In genomic region chr9:43233515-43233914, GRCm38 (mm10) we compare ENCODE assay signal across 24 mouse cellular contexts. TPM values are rescaled to one million over a fixed set of nuclear protein-coding genes. Genes with fewer than 3 reads are reported as not detected.
DNase-seq lines count a peak whose midpoint lies in the region; ATAC-seq and TF ChIP-seq lines count a peak whose summit lies in the region.
"Had no signal": no experiment of that assay in that cellular context is flagged by ENCODE, and none has a peak within 500 bp of the region (broad histone marks: within the 10 kb centered on the region; RNA-seq: fewer than 3 reads in every experiment).

No protein-coding gene starts in this region.

- no peak for TF ChIP-seq CTCF in stomach, postnatal 0 days (IDR thresholded peaks at IDR 0.05; ENCODE audit: low read depth)

- H3K4me1 ChIP-seq in heart, embryonic 10.5 days, result peaks cover 92% of the 10 kb centered on the region
- peaks cover 82% of the 10 kb centered on the region for H3K4me1 ChIP-seq in lung, embryonic 15.5 days
- peaks cover 98% of the 10 kb centered on the region for H3K4me1 ChIP-seq in liver, embryonic 13.5 days (replicated peaks)
- H3K4me1 ChIP-seq in stomach, postnatal 0 days (replicated peaks; ENCODE audit: control insufficient read depth, insufficient read depth), result peaks cover 23% of the 10 kb centered on the region

- no peaks in the 10 kb centered on the region for H3K27me3 ChIP-seq in heart, embryonic 10.5 days (ENCODE audit: insufficient read depth, poor library complexity, severe bottlenecking)
- H3K27me3 ChIP-seq in lung, embryonic 15.5 days, result no peaks in the 10 kb centered on the region
- no peaks in the 10 kb centered on the region for H3K27me3 ChIP-seq in liver, embryonic 13.5 days
- no peaks in the 10 kb centered on the region for H3K27me3 ChIP-seq in stomach, postnatal 0 days (ENCODE audit: control insufficient read depth, insufficient read depth, low read length)
- H3K27me3 ChIP-seq: embryonic facial prominence, embryonic 13.5 days; limb, embryonic 12.5 days; Patski had no signal

- no peak overlapping the region for H3K4me3 ChIP-seq in heart, embryonic 10.5 days
- no peak overlapping the region for H3K4me3 ChIP-seq in lung, embryonic 15.5 days
- H3K4me3 ChIP-seq in liver, embryonic 13.5 days (replicated peaks), result no peak overlapping the region; the same call in 1 of the 2 replicates
- H3K4me3 ChIP-seq in stomach, postnatal 0 days (ENCODE audit: low read depth, low read length), result no peak overlapping the region
- H3K4me3 ChIP-seq: embryonic facial prominence, embryonic 13.5 days; layer of hippocampus, adult 2 months; limb, embryonic 12.5 days; neural tube, embryonic 13.5 days had no signal

- no peak for DNase-seq in heart, embryonic 10.5 days (ENCODE audit: low spot score)
- no peak for DNase-seq in heart, adult 8-10 months (ENCODE audit: low spot score)
- DNase-seq in lung, postnatal 10 days, result no peak
- no peak for DNase-seq in liver, embryonic 13.5 days
- no peak for DNase-seq in stomach, postnatal 0 days (ENCODE audit: low spot score)
- DNase-seq in spleen, adult 18-20 months, result no peak
- DNase-seq in thymus, adult 18-20 months, result no peak
- DNase-seq: adrenal gland, postnatal 14 days; B cell, adult 2 months; cerebellum, adult 18-20 months; cerebellum, postnatal 36 days; lung, postnatal 4 days; thymus, adult 2 months had no signal

- no peak for TF ChIP-seq EP300 in stomach, postnatal 0 days (optimal IDR thresholded peaks at IDR 0.05)

- H3K9ac ChIP-seq in lung, embryonic 15.5 days, result no peak overlapping the region
- H3K9ac ChIP-seq in liver, embryonic 13.5 days, result peak overlapping the region; percentile 61
- no peak overlapping the region for H3K9ac ChIP-seq in stomach, postnatal 0 days (ENCODE audit: low read length)
- H3K9ac ChIP-seq: embryonic facial prominence, embryonic 13.5 days; limb, embryonic 12.5 days; neural tube, embryonic 13.5 days had no signal

- H3K36me3 ChIP-seq in heart, embryonic 10.5 days, result 0 out of 2 replicates have a peak, but pooled peaks cover 4% of the 10 kb centered on the region
- H3K36me3 ChIP-seq in lung, embryonic 15.5 days, result no peaks in the 10 kb centered on the region
- H3K36me3 ChIP-seq in liver, embryonic 13.5 days, result peaks cover 68% of the 10 kb centered on the region
- no peaks in the 10 kb centered on the region for H3K36me3 ChIP-seq in stomach, postnatal 0 days (ENCODE audit: control insufficient read depth, insufficient read depth, low read length)
- H3K36me3 ChIP-seq: neural tube, embryonic 13.5 days had no signal

- no peak overlapping the region for H3K4me2 ChIP-seq in lung, embryonic 15.5 days
- H3K4me2 ChIP-seq in liver, embryonic 13.5 days, result peak overlapping the region; percentile 94
- no peak overlapping the region for H3K4me2 ChIP-seq in stomach, postnatal 0 days (replicated peaks; ENCODE audit: low read depth)
- H3K4me2 ChIP-seq: embryonic facial prominence, embryonic 13.5 days; limb, embryonic 12.5 days; midbrain, embryonic 11.5 days; neural tube, embryonic 13.5 days had no signal

- H3K27ac ChIP-seq in heart, embryonic 10.5 days, result peak overlapping the region; percentile 83
- peak overlapping the region; percentile 76 for H3K27ac ChIP-seq in lung, embryonic 15.5 days
- peak overlapping the region; percentile 94 for H3K27ac ChIP-seq in liver, embryonic 13.5 days
- H3K27ac ChIP-seq in stomach, postnatal 0 days (replicated peaks), result peak overlapping the region; percentile 88
- H3K27ac ChIP-seq: limb, embryonic 12.5 days; neural tube, embryonic 13.5 days had no signal

- 94% methylated on average over 1 of the region's 1 CpGs for WGBS in heart, embryonic 10.5 days
- 97% methylated on average over 1 of the region's 1 CpGs for WGBS in lung, embryonic 15.5 days
- WGBS in liver, embryonic 13.5 days (ENCODE audit: insufficient replicate concordance), result 85% methylated on average over 1 of the region's 1 CpGs
- 94% methylated on average over 1 of the region's 1 CpGs for WGBS in stomach, postnatal 0 days

- ATAC-seq in lung, embryonic 15.5 days (ENCODE audit: borderline replicate concordance, extremely low read depth, low FRiP score, low TSS enrichment), result no peak
- ATAC-seq in liver, embryonic 13.5 days (ENCODE audit: low read depth), result no peak
- ATAC-seq in stomach, postnatal 0 days (ENCODE audit: low FRiP score, low TSS enrichment), result no peak
- ATAC-seq: activated CD4-positive, CD25-positive, alpha-beta regulatory T cell, adult 4 months; Patski had no signal

- no peaks in the 10 kb centered on the region for H3K9me3 ChIP-seq in heart, embryonic 10.5 days
- no peaks in the 10 kb centered on the region for H3K9me3 ChIP-seq in lung, embryonic 15.5 days
- no peaks in the 10 kb centered on the region for H3K9me3 ChIP-seq in liver, embryonic 13.5 days (replicated peaks)
- H3K9me3 ChIP-seq in stomach, postnatal 0 days (ENCODE audit: control insufficient read depth, low read length), result no peaks in the 10 kb centered on the region
- H3K9me3 ChIP-seq: embryonic facial prominence, embryonic 13.5 days; limb, embryonic 12.5 days; neural tube, embryonic 13.5 days had no signal

RNA-seq across cellular contexts. Expression of gene Oaf, which starts 6.2 kb away (rescaled TPM):
- polyA plus RNA-seq in heart, embryonic 10.5 days (2016; fragmentation: Nextera tagmentation; extraction: Ambion mirVana), result 31.1 and 39.8 TPM in 2 replicates
- total RNA-seq in heart, adult 8-10 months (2022), result 10 to 100 TPM in 1 of 4 experiments, 1 to 10 TPM in 3; 8.9 to 10.2 (median 9.0) TPM
- polyA plus RNA-seq in lung, embryonic 15.5 days (2015; fragmentation: Nextera tagmentation; extraction: Ambion mirVana), result 48.9 and 54.2 TPM in 2 replicates
- 27.4 and 29.3 TPM in 2 replicates for polyA plus RNA-seq in liver, embryonic 13.5 days (2015; fragmentation: Nextera tagmentation; extraction: Ambion mirVana)
- 30.9 and 31.9 TPM in 2 replicates for polyA plus RNA-seq in stomach, postnatal 0 days (2015; fragmentation: Nextera tagmentation; extraction: Ambion mirVana)

RNA-seq across cellular contexts. Expression of gene Pou2f3, which starts 23.3 kb away (rescaled TPM):
- 0.10 TPM in 1 of 2 replicates, not detected in the other for polyA plus RNA-seq in heart, embryonic 10.5 days (2016; fragmentation: Nextera tagmentation; extraction: Ambion mirVana)
- not detected for total RNA-seq in heart, adult 8-10 months (2022)
- 0.08 and 0.22 TPM in 2 replicates for polyA plus RNA-seq in lung, embryonic 15.5 days (2015; fragmentation: Nextera tagmentation; extraction: Ambion mirVana)
- not detected in 2 replicates for polyA plus RNA-seq in liver, embryonic 13.5 days (2015; fragmentation: Nextera tagmentation; extraction: Ambion mirVana)
- 1.7 and 2.5 TPM in 2 replicates for polyA plus RNA-seq in stomach, postnatal 0 days (2015; fragmentation: Nextera tagmentation; extraction: Ambion mirVana)
- total RNA-seq: adrenal gland, postnatal 14 days; gastrocnemius, adult 8-10 months; hematopoietic stem cell, adult 5-6 weeks; monocyte, adult 5-6 weeks had no signal
- polyA plus RNA-seq: activated CD4-positive, CD25-positive, alpha-beta regulatory T cell, adult 4 months; limb, embryonic 12.5 days; midbrain, embryonic 11.5 days; neural tube, embryonic 13.5 days had no signal
